Mouse (Mus musculus) right cerebral cortex, postnatal 36 days (tissue): Measurements from ENCODE around the gene Baz1b.

Experiments used
- DNase-seq, 2 experiments: peaks; one replicate each; pipeline ENCODE4 v3.0.0; 2022; ENCODE audit warnings: low spot score in 2 of 2, mixed read lengths in 1 of 2

Baz1b gene

GRCm38 (mm10) chr5:135274663-135275396, 87.8 kb downstream of the Baz1b start:
- no peak for DNase-seq

GRCm38 (mm10) chr5:135276597-135276996, 89.5 kb downstream of the Baz1b start:
- DNase-seq: no peak

GRCm38 (mm10) chr5:135280226-135280625, 93.2 kb downstream of the Baz1b start:
- no peak for DNase-seq

- no peak for DNase-seq
Observed at GRCm38 (mm10) chr5:135285211-135285610, 98.1 kb downstream of the Baz1b start.

- peak; percentile 51 to 56 for DNase-seq
Observed at GRCm38 (mm10) chr5:135286185-135286584, 99.1 kb downstream of the Baz1b start.

- DNase-seq: no peak
Observed at GRCm38 (mm10) chr5:135286926-135287325, 99.9 kb downstream of the Baz1b start.

- DNase-seq: no peak
Observed at GRCm38 (mm10) chr5:135290703-135291102, 103.6 kb downstream of the Baz1b start.

GRCm38 (mm10) chr5:135291193-135291592, 104.1 kb downstream of the Baz1b start:
- no peak for DNase-seq

GRCm38 (mm10) chr5:135292001-135292400, 104.9 kb downstream of the Baz1b start:
- DNase-seq: no peak
